Mouse (Mus musculus) left cerebral cortex, postnatal 14 days (tissue): ENCODE data around the gene Proser3. TPM values are rescaled to one million over a fixed set of nuclear protein-coding genes. Genes with fewer than 3 reads are reported as not detected.

Source experiments
- DNase-seq, 2 experiments: peaks; one replicate each; pipeline ENCODE4 v3.0.0; 2021 to 2022; ENCODE audit warnings: low spot score in 2 of 2, mixed read lengths in 1 of 2
- intact Hi-C: fragments of 180-260 bp; cut with DNase I; formaldehyde crosslinking; loops from one replicate; pipeline ENCODE4 v1.15.1; 2025
- long read RNA-seq, 2 experiments: library from polyadenylated mRNA; stranded (forward); transcript quantifications; one replicate each; pipeline ENCODE4 v2.0.0; 2021
- total RNA-seq, 2 experiments: library from RNA; stranded (reverse); gene quantifications; 2 replicates each; pipeline ENCODE4 v1.2.3; 2021

Proser3 gene
- 1 to 10 TPM; 2.7 to 3.8 TPM for total RNA-seq
- long read RNA-seq, experiment 1, partial matches to known transcripts, result 0 of 1 reads
- long read RNA-seq, experiment 1, other reads (novel, unspliced or antisense), result 1 of 1 reads
- long read RNA-seq, experiment 2, partial matches to known transcripts, result 0 of 3 reads
- long read RNA-seq, experiment 2, other reads (novel, unspliced or antisense), result 2 of 3 reads

DNA sequence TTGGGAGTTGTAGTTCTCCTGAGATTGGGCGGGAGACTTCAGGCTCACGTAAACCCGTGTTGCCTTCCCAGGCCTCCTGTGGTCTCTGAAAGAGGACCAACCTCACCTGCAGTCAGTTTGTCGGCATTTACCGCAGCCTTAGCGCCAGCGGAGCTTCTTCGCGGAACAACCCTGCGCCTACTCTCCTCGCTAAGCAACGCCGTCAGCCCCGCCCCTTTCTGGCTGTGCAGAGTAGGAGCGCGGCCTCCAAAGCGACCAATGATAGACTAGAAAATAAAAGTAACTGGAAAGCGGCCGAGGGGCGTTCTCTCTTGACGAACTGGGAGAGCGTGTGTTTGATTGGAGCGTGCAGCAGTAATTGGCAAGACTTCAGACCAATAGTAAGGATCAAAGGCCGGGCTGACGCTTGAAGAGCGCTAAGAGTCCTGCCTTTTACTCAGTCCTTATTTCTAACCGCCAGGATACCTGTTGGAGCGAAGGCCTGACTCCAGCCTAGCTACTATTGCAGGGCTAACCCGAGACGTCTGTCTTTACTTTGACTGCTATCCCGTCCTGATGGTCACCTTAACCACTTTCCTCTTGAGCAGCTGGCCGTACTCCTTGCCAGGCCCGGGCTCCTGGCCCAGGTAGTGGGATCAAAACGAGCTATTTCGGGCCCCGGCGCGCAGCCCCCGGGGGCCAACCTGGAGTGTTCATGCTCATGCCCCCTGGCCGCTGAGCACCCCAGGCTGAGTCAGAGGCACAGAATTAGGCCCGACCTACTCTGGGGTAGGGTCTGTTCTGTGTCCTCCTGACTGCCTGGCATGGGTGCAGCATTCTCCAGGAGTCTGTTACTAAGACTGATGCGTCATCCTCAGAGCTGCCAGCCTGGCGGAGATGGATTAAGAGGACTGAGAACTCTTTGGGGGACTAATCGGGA is at the start of gene Proser3, which contains the start of gene Hspb6:
TSS of gene Proser3 (minus strand) at position 198 of the 919 bp plus-strand sequence.
TSS of gene Hspb6 (plus strand) at position 77 of the 919 bp plus-strand sequence.
- intact Hi-C loops, result loop anchor here (5.0 kb wide), 1 partner anchor 60 kb away; the partner anchor contains the start of gene Prodh2
- peak; percentile 97 to 99 for DNase-seq

- no peak for DNase-seq
- intact Hi-C loops, result no loop called here
Measured at GRCm38 (mm10) chr7:30600651-30601050, 48.6 kb upstream of the Proser3 start.

DNA sequence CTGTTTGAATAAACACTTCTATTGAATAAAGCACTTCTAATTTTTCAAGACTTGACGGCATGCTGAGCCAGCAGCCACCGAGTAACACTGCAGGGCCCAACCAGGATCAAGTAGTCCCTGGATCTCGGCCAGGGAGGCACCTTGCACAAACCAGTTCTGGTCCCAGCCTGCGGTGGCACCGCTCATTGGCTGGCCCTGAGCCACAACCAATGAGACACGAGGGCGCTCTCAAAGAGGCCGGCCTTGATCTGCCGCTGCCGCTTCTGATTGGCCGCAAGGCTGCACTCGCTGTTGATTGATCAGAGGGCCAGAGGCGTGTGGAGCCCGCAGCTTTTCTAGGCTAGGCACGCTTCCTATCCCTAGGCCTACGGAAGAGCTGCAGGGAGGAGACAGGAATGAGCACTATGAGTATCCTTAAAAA is 47.8 kb upstream of the Proser3 start:
- intact Hi-C loops, result no loop called here
- peak; percentile 92 to 95 for DNase-seq

DNA sequence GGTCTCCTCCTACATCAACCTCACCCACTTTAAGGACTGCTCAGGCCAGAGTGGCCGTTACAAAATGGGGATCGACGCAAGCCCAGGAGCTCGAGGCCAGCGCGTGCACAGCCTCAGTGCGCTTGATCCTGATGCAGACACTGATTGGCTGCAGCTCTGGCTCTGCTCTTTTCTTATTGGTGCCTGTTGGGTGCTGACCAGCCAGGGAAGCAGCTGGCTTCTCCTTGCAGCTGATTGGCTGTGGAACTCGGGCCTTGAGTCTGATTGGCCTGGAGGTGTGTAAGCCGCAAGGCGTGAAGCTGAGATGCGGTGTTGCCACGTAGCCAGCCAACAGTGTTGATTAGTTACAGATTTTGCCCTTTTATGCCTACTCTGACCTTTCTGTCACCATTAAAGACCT is 46.7 kb upstream of the Proser3 start, which contains the start of gene Zbtb32:
TSS of gene Zbtb32 (minus strand) at position 124 of the 400 bp plus-strand sequence.
- intact Hi-C loops, result no loop called here

GRCm38 (mm10) chr7:30596811-30597210 is 44.7 kb upstream of the Proser3 start:
- intact Hi-C loops, result no loop called here
- no peak for DNase-seq

More for the DNA sequence above, 46.7 kb upstream of the Proser3 start, which contains the start of gene Zbtb32:
- DNase-seq, result no peak

DNA sequence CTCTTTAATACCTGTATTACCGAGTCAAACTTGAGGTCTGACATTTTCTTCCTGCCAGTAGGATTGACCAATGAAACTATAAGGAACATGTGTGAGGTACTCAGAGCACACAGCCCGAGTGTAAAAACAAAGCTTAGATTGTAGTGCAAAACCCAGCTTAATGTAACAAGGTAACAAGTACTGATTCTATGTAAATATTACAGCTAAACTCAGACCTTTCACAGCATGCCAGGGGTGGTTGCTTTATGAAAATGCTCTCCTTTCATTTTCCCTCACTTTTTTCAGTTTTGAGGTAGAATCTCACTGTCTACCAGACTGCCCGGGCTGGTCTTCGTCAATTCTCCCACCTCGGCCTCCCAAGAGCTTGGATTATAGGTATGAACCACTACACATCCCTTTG is 44.0 kb upstream of the Proser3 start:
- intact Hi-C loops, result no loop called here
- no peak for DNase-seq

DNA sequence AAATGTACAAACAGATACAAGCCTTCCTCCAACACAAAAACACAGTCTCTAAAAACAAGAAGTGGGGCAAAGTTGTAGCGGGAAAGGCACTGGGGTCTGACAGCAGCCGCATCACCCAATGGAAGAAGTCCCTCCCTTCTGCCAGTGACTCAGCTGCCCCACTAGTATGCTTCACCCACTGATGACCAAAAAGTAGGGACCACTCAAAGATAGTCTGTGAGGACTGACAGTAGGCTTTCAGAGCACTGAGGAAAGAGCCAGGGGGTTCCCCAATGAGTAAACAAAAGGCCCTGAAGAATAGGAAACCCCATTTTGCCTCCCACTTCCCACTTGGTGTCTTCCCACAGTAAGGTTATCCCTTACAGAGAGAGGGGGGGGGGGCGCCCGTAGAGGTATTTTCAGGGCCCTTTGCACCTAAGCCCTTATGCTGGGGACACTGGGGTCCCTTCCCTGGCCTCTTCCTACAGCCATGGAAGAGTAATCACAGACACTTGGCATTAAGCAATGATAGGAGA is 42.5 kb upstream of the Proser3 start:
- intact Hi-C loops, result no loop called here
- no peak for DNase-seq

GRCm38 (mm10) chr7:30593579-30594509 is 41.7 kb upstream of the Proser3 start:
- DNase-seq, result no peak
- intact Hi-C loops, result no loop called here

DNA sequence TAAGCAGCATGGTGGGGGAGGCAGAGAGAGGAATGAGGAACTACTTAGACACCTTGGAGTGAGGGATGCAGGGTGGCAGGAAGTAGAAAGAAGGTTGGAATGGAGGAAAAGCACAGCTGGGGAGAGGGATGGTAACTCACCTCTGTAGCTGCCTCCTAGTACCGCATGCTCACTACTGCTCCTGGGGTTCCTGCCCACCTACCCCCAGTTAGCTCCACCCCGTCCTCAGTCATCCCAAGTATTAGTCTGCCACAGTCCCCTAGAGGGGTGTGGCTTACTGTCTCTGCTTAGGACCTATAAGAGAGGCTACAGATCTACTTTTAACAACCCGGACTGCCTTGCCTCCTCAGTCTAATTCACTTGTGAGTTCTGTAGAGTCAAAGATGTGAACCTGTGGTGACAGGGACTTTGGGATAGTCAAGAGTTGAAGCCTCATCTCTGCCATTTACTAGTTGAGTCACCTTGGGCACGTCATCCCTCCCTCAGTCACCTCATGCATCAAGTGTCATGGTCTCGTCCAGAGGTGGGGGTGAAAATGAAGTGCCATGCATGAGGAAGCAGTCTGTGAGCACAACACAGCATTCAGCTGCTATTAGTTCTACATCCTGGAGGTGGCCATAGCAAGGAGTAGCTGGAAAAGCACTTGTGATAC is 40.8 kb upstream of the Proser3 start:
- intact Hi-C loops, result no loop called here
- DNase-seq, result no peak

DNA sequence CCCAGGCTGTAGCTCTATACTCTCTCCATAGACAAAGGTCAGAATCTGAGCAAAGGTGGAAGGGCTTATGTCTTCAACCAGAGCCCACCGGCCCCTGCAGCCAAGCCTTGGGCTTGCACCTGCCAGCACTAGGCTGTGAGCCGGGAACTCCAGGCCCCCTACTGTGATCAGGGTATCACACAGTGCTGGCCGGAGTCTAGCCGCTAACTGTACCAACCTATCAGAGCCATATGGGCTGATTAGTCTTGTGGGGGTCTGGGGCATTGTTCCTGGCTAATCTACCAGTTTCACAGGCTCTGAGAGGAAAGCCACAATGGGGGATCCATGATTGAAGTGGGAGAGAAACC is 39.5 kb upstream of the Proser3 start:
- no peak for DNase-seq
- intact Hi-C loops, result no loop called here

GRCm38 (mm10) chr7:30590927-30591604 is 39.0 kb upstream of the Proser3 start:
- intact Hi-C loops, result no loop called here
- DNase-seq, result no peak

- DNase-seq, result peak; percentile 70 to 82
- intact Hi-C loops, result loop anchor here (2.0 kb wide), 1 partner anchor 23 kb away; the partner anchor contains the start of gene Upk1a
Measured at GRCm38 (mm10) chr7:30589435-30590301, 37.6 kb upstream of the Proser3 start.

GRCm38 (mm10) chr7:30588676-30589434 is 36.8 kb upstream of the Proser3 start, which contains the start of gene Kmt2b:
Gene Kmt2b (minus strand): TSS chr7:30588726.
- DNase-seq, result peak; percentile 95 to 96
- intact Hi-C loops, result loop anchor here (2.0 kb wide), 1 partner anchor 24 kb away; the partner anchor contains the start of gene Upk1a

DNA sequence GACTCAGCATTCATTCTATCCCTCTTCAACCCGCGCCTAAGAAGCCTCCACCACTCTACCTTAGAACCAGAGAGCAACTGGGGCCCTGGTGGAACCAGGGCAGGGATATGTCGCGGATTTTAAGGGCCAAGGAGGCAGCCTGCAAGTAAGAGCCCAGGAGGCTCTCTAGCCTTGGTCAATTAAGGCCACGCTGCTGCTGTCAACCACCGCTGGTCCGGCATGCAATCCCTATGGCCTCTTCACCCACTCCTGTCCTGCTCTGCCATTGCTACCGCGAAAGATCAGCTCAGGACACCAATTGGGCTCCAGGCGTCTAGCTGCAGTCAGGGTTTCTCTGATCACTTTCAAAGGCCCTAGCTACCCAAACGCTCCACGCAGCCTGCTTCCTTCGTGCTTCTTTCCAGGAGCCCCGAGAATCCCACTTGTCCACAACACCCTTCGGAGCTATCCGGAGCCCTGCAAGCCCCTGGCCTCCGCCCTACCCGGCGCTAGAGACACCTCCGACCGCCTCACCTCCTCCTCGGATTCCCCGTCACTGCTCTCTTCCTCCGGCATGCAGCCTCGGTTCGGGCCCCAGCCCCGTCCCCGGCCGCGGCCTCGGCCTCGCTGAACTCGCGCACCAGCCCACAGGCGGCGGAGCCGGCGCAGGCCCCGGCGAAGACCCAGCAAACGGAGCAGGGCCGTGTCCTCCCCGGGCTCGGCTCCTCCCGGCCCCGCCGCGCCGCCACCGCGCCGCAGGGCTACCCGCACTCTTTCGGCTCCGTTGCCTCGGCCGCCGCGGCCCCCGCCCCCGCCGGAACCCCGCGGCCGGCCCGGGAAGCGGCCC is 36.0 kb upstream of the Proser3 start:
- intact Hi-C loops, result loop anchor here (2.0 kb wide), 1 partner anchor 25 kb away; the partner anchor contains the start of gene Upk1a

DNA sequence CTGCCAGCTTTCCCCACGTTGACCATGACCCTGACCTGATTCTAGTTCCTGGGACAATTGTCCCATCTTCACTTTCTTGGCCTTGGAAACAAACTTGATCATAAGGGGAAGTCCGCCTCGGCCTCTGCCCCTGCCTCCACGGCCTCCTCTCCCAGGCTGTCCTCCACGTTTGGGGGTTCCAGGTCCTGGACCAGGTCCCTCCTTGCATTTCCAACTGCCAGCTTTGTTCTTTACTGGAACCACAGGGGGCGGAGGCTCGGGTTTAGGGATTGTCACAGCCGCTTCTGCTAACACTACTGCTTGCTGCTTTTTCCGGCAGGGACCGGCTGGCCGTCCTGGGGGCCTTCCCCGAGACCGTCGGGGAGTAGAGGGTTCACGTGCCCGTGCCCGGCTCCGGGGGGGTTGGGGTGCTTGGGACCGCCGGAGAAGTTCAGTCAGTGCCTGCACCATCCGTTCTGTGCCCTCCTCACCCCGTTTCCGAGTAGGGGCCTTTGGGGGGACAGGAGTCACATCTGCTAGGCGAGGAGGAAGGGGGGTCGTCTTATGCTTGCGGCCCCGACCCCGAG is 34.4 kb upstream of the Proser3 start:
- intact Hi-C loops, result no loop called here
- no peak for DNase-seq

More for the DNA sequence above, 36.0 kb upstream of the Proser3 start:
- peak; percentile 29 to 56 for DNase-seq
